Mouse (Mus musculus): Measurements from ENCODE around the gene Nsd1. TPM values are rescaled to one million over a fixed set of nuclear protein-coding genes. Genes with fewer than 3 reads are reported as not detected.

The Nsd1 gene
- 69.3 and 73.9 TPM in 2 replicates for polyA plus RNA-seq (2016; fragmentation: Nextera tagmentation; extraction: Ambion mirVana)

- peak within 1 kb of the TSS; percentile 100 for H3K27ac ChIP-seq
- H3K27me3 ChIP-seq (ENCODE audit: insufficient read depth, poor library complexity, severe bottlenecking), result no peaks in the 10 kb centered on the region
- H3K4me1 ChIP-seq (replicated peaks), result peaks cover 43% of the 10 kb centered on the region
- peak within 1 kb of the TSS; percentile 89 for H3K4me3 ChIP-seq
- no peak for DNase-seq (ENCODE audit: low spot score)
- H3K9me3 ChIP-seq, result no peaks in the 10 kb centered on the region
- H3K36me3 ChIP-seq, result peaks cover 17% of the 10 kb centered on the region
- 15% methylated on average over 31 of the region's 31 CpGs for WGBS
Observed at GRCm38 (mm10) chr13:55209649-55210192, at the start of gene Nsd1. TSS of gene Nsd1 (plus strand) at chr13:55209782.

GRCm38 (mm10) chr13:55162365-55162764 lies 47.2 kb upstream of the Nsd1 start:
- Histone ChIP-seq H3K36me3 (no peaks in the 10 kb centered on the region), H3K9me3 (no peaks in the 10 kb centered on the region), H3K4me3 (no peak overlapping the region), H3K27ac (no peak overlapping the region), H3K27me3 (ENCODE audit: insufficient read depth, poor library complexity, severe bottlenecking) (no peaks in the 10 kb centered on the region), H3K4me1 (replicated peaks) (no peaks in the 10 kb centered on the region; the same call in 1 of the 2 replicates)
- no peak for DNase-seq (ENCODE audit: low spot score)
- WGBS, result 60% methylated on average over 7 of the region's 7 CpGs

GRCm38 (mm10) chr13:55163553-55163952 lies 46.0 kb upstream of the Nsd1 start:
- no peaks in the 10 kb centered on the region for H3K9me3 ChIP-seq
- H3K4me3 ChIP-seq, result no peak overlapping the region
- H3K36me3 ChIP-seq, result no peaks in the 10 kb centered on the region
- DNase-seq (ENCODE audit: low spot score), result no peak
- H3K27me3 ChIP-seq (ENCODE audit: insufficient read depth, poor library complexity, severe bottlenecking), result no peaks in the 10 kb centered on the region
- WGBS, result 61% methylated on average over 5 of the region's 5 CpGs
- H3K27ac ChIP-seq, result no peak overlapping the region
- H3K4me1 ChIP-seq (replicated peaks), result peaks cover 12% of the 10 kb centered on the region

GRCm38 (mm10) chr13:55165831-55166339 lies 43.7 kb upstream of the Nsd1 start:
- Histone ChIP-seq H3K27ac (no peak overlapping the region), H3K9me3 (no peaks in the 10 kb centered on the region), H3K4me3 (no peak overlapping the region), H3K27me3 (ENCODE audit: insufficient read depth, poor library complexity, severe bottlenecking) (no peaks in the 10 kb centered on the region), H3K36me3 (no peaks in the 10 kb centered on the region), H3K4me1 (replicated peaks) (peaks cover 22% of the 10 kb centered on the region)
- 87% methylated on average over 16 of the region's 16 CpGs for WGBS
- no peak for DNase-seq (ENCODE audit: low spot score)

GRCm38 (mm10) chr13:55166806-55167725 lies 42.5 kb upstream of the Nsd1 start:
- DNase-seq (ENCODE audit: low spot score), result no peak
- H3K27ac ChIP-seq, result 0 out of 2 replicates have a peak overlapping the region, but pooled peaks have one; percentile 50
- WGBS, result 88% methylated on average over 32 of the region's 32 CpGs
- no peaks in the 10 kb centered on the region for H3K9me3 ChIP-seq
- H3K27me3 ChIP-seq (ENCODE audit: insufficient read depth, poor library complexity, severe bottlenecking), result no peaks in the 10 kb centered on the region
- H3K4me1 ChIP-seq (replicated peaks), result peaks cover 33% of the 10 kb centered on the region
- H3K4me3 ChIP-seq, result no peak overlapping the region
- H3K36me3 ChIP-seq, result no peaks in the 10 kb centered on the region

- H3K27me3 ChIP-seq (ENCODE audit: insufficient read depth, poor library complexity, severe bottlenecking), result peaks cover 4% of the 10 kb centered on the region
- WGBS, result 81% methylated on average over 11 of the region's 11 CpGs
- peaks cover 40% of the 10 kb centered on the region for H3K4me1 ChIP-seq (replicated peaks)
- no peaks in the 10 kb centered on the region for H3K9me3 ChIP-seq
- DNase-seq (ENCODE audit: low spot score), result no peak
- H3K36me3 ChIP-seq, result no peaks in the 10 kb centered on the region
- peak overlapping the region; percentile 50; the same call in 1 of the 2 replicates for H3K27ac ChIP-seq
- H3K4me3 ChIP-seq, result no peak overlapping the region
Observed at GRCm38 (mm10) chr13:55167798-55168197, 41.8 kb upstream of the Nsd1 start.

- H3K4me1 ChIP-seq (replicated peaks), result peaks cover 41% of the 10 kb centered on the region
- H3K4me3 ChIP-seq, result no peak overlapping the region
- no peaks in the 10 kb centered on the region for H3K9me3 ChIP-seq
- H3K27me3 ChIP-seq (ENCODE audit: insufficient read depth, poor library complexity, severe bottlenecking), result peaks cover 6% of the 10 kb centered on the region
- no peaks in the 10 kb centered on the region for H3K36me3 ChIP-seq
- H3K27ac ChIP-seq, result peak overlapping the region; percentile 72
- no peak for DNase-seq (ENCODE audit: low spot score)
- 98% methylated on average over 5 of the region's 5 CpGs for WGBS
Observed at GRCm38 (mm10) chr13:55168255-55168654, 41.3 kb upstream of the Nsd1 start.

GRCm38 (mm10) chr13:55168958-55169369 lies 40.6 kb upstream of the Nsd1 start:
- H3K27ac ChIP-seq, result peak overlapping the region; percentile 72
- no peak overlapping the region for H3K4me3 ChIP-seq
- peaks cover 10% of the 10 kb centered on the region for H3K27me3 ChIP-seq (ENCODE audit: insufficient read depth, poor library complexity, severe bottlenecking)
- H3K36me3 ChIP-seq, result no peaks in the 10 kb centered on the region
- peaks cover 41% of the 10 kb centered on the region for H3K4me1 ChIP-seq (replicated peaks)
- 61% methylated on average over 13 of the region's 13 CpGs for WGBS
- peak; percentile 44 for DNase-seq (ENCODE audit: low spot score)
- H3K9me3 ChIP-seq, result no peaks in the 10 kb centered on the region

- WGBS, result 16% methylated on average over 26 of the region's 26 CpGs
- Histone ChIP-seq H3K9me3 (no peaks in the 10 kb centered on the region), H3K4me3 (peak overlapping the region; percentile 36), H3K27ac (peak overlapping the region; percentile 83), H3K36me3 (no peaks in the 10 kb centered on the region), H3K27me3 (ENCODE audit: insufficient read depth, poor library complexity, severe bottlenecking) (peaks cover 15% of the 10 kb centered on the region), H3K4me1 (replicated peaks) (peaks cover 45% of the 10 kb centered on the region)
- peak; percentile 52 for DNase-seq (ENCODE audit: low spot score)
Observed at GRCm38 (mm10) chr13:55171517-55172335, 37.9 kb upstream of the Nsd1 start.

GRCm38 (mm10) chr13:55172336-55172770 lies 37.2 kb upstream of the Nsd1 start:
- WGBS, result 54% methylated on average over 7 of the region's 7 CpGs
- Histone ChIP-seq H3K4me3 (peak overlapping the region; percentile 36), H3K4me1 (replicated peaks) (peaks cover 45% of the 10 kb centered on the region), H3K9me3 (no peaks in the 10 kb centered on the region), H3K36me3 (no peaks in the 10 kb centered on the region), H3K27ac (peak overlapping the region; percentile 50), H3K27me3 (ENCODE audit: insufficient read depth, poor library complexity, severe bottlenecking) (peaks cover 15% of the 10 kb centered on the region)
- DNase-seq (ENCODE audit: low spot score), result no peak

GRCm38 (mm10) chr13:55174347-55174746 lies 35.2 kb upstream of the Nsd1 start:
- DNase-seq (ENCODE audit: low spot score), result no peak
- H3K36me3 ChIP-seq, result no peaks in the 10 kb centered on the region

GRCm38 (mm10) chr13:55176265-55176664 lies 33.3 kb upstream of the Nsd1 start:
- H3K36me3 ChIP-seq, result no peaks in the 10 kb centered on the region
- WGBS, result 91% methylated on average over 6 of the region's 6 CpGs
- no peak overlapping the region for H3K27ac ChIP-seq
- peaks cover 15% of the 10 kb centered on the region for H3K27me3 ChIP-seq (ENCODE audit: insufficient read depth, poor library complexity, severe bottlenecking)
- peaks cover 20% of the 10 kb centered on the region for H3K4me1 ChIP-seq (replicated peaks)
- no peak overlapping the region for H3K4me3 ChIP-seq
- H3K9me3 ChIP-seq, result no peaks in the 10 kb centered on the region
- DNase-seq (ENCODE audit: low spot score), result no peak

More at GRCm38 (mm10) chr13:55174347-55174746, 35.2 kb upstream of the Nsd1 start:
- Histone ChIP-seq H3K9me3 (no peaks in the 10 kb centered on the region), H3K4me3 (no peak overlapping the region), H3K4me1 (replicated peaks) (peaks cover 26% of the 10 kb centered on the region), H3K27ac (no peak overlapping the region; the same call in 1 of the 2 replicates), H3K27me3 (ENCODE audit: insufficient read depth, poor library complexity, severe bottlenecking) (peaks cover 15% of the 10 kb centered on the region)
- 76% methylated on average over 11 of the region's 11 CpGs for WGBS

Measured in hindbrain, embryonic 10.5 days (tissue).